Mouse (Mus musculus): Measurements from ENCODE around the gene Best1. TPM values are rescaled to one million over a fixed set of nuclear protein-coding genes. Genes with fewer than 3 reads are reported as not detected.
A peak's percentile ranks its signal among the peaks of the same experiment; 100 is the strongest.

The Best1 gene
- polyA plus RNA-seq, 1 experiment from 2014 or later = 0.17 TPM

GRCm38 (mm10) chr19:10021981-10022380, 20.5 kb upstream of the Best1 start:
- H3K4me1 ChIP-seq = peaks cover 93% of the 10 kb centered on the region
- ATAC-seq = no peak
- WGBS (ENCODE audit: insufficient replicate concordance) = 65% methylated on average over 2 of the region's 2 CpGs
- peak overlapping the region; percentile 53 for H3K27ac ChIP-seq
- no peak overlapping the region for H3K4me3 ChIP-seq
- no peaks in the 10 kb centered on the region for H3K27me3 ChIP-seq (replicated peaks)
- H3K9me3 ChIP-seq (replicated peaks) = no peaks in the 10 kb centered on the region
- H3K4me2 ChIP-seq = peak overlapping the region; percentile 28; the same call in 1 of the 2 replicates
- H3K36me3 ChIP-seq = peaks cover 87% of the 10 kb centered on the region
- peak overlapping the region; percentile 42; the same call in 1 of the 2 replicates for H3K9ac ChIP-seq

- 0 out of 2 replicates have a peak overlapping the region, but pooled peaks have one; percentile 3 for H3K27ac ChIP-seq
- peak overlapping the region; percentile 98 for H3K4me2 ChIP-seq
- H3K4me3 ChIP-seq = peak overlapping the region; percentile 75
- no peak for ATAC-seq
- no peaks in the 10 kb centered on the region for H3K27me3 ChIP-seq (replicated peaks)
- H3K36me3 ChIP-seq = peaks cover 66% of the 10 kb centered on the region
- H3K9ac ChIP-seq = peak overlapping the region; percentile 93
- no peaks in the 10 kb centered on the region for H3K9me3 ChIP-seq (replicated peaks)
- H3K4me1 ChIP-seq = peaks cover 92% of the 10 kb centered on the region
- WGBS (ENCODE audit: insufficient replicate concordance) = 73% methylated on average over 4 of the region's 4 CpGs
These were observed 17.9 kb upstream of the Best1 start for GRCm38 (mm10) chr19:10019214-10019760.

GRCm38 (mm10) chr19:10018527-10018818, 17.0 kb upstream of the Best1 start:
- peaks cover 58% of the 10 kb centered on the region for H3K36me3 ChIP-seq
- 4% methylated on average over 3 of the region's 3 CpGs for WGBS (ENCODE audit: insufficient replicate concordance)
- ATAC-seq = no peak
- no peaks in the 10 kb centered on the region for H3K9me3 ChIP-seq (replicated peaks)
- H3K4me2 ChIP-seq = peak overlapping the region; percentile 98
- peak overlapping the region; percentile 98 for H3K27ac ChIP-seq
- no peaks in the 10 kb centered on the region for H3K27me3 ChIP-seq (replicated peaks)
- H3K9ac ChIP-seq = peak overlapping the region; percentile 93
- H3K4me1 ChIP-seq = peaks cover 92% of the 10 kb centered on the region
- peak overlapping the region; percentile 75 for H3K4me3 ChIP-seq

- ATAC-seq = peak; percentile 85
- Histone ChIP-seq H3K4me2 (peak overlapping the region; percentile 98), H3K9me3 (replicated peaks) (no peaks in the 10 kb centered on the region), H3K9ac (peak overlapping the region; percentile 93), H3K36me3 (peaks cover 52% of the 10 kb centered on the region), H3K4me3 (peak overlapping the region; percentile 75), H3K4me1 (peaks cover 92% of the 10 kb centered on the region), H3K27me3 (replicated peaks) (no peaks in the 10 kb centered on the region), H3K27ac (peak overlapping the region; percentile 98)
- WGBS (ENCODE audit: insufficient replicate concordance) = 5% methylated on average over 44 of the region's 44 CpGs
These were observed 16.4 kb upstream of the Best1 start for GRCm38 (mm10) chr19:10017637-10018526.

GRCm38 (mm10) chr19:10016151-10016550, 14.7 kb upstream of the Best1 start:
- Histone ChIP-seq H3K4me2 (peak overlapping the region; percentile 98), H3K27ac (peak overlapping the region; percentile 98), H3K4me1 (peaks cover 92% of the 10 kb centered on the region), H3K36me3 (peaks cover 35% of the 10 kb centered on the region), H3K9me3 (replicated peaks) (no peaks in the 10 kb centered on the region), H3K27me3 (replicated peaks) (no peaks in the 10 kb centered on the region), H3K9ac (peak overlapping the region; percentile 93), H3K4me3 (peak overlapping the region; percentile 75)
- 43% methylated on average over 4 of the region's 4 CpGs for WGBS (ENCODE audit: insufficient replicate concordance)
- peak; percentile 50 for ATAC-seq

- WGBS (ENCODE audit: insufficient replicate concordance) = 15% methylated on average over 4 of the region's 4 CpGs
- H3K4me2 ChIP-seq = peak overlapping the region; percentile 98
- peak overlapping the region; percentile 98 for H3K27ac ChIP-seq
- H3K36me3 ChIP-seq = peaks cover 28% of the 10 kb centered on the region
- peaks cover 92% of the 10 kb centered on the region for H3K4me1 ChIP-seq
- H3K9ac ChIP-seq = peak overlapping the region; percentile 93
- no peaks in the 10 kb centered on the region for H3K9me3 ChIP-seq (replicated peaks)
- no peaks in the 10 kb centered on the region for H3K27me3 ChIP-seq (replicated peaks)
- no peak for ATAC-seq
- H3K4me3 ChIP-seq = peak overlapping the region; percentile 75
These were observed 14.0 kb upstream of the Best1 start for GRCm38 (mm10) chr19:10015442-10015841.

- 15% methylated on average over 13 of the region's 13 CpGs for WGBS (ENCODE audit: insufficient replicate concordance)
- peak; percentile 81 for ATAC-seq
- peak overlapping the region; percentile 98 for H3K4me2 ChIP-seq
These were observed 13.4 kb upstream of the Best1 start for GRCm38 (mm10) chr19:10014824-10015223.

GRCm38 (mm10) chr19:10013913-10014312, 12.5 kb upstream of the Best1 start:
- WGBS (ENCODE audit: insufficient replicate concordance) = 19% methylated on average over 5 of the region's 5 CpGs
- peaks cover 90% of the 10 kb centered on the region for H3K4me1 ChIP-seq
- peaks cover 15% of the 10 kb centered on the region for H3K36me3 ChIP-seq
- H3K4me3 ChIP-seq = peak overlapping the region; percentile 75
- H3K27ac ChIP-seq = peak overlapping the region; percentile 98
- no peaks in the 10 kb centered on the region for H3K9me3 ChIP-seq (replicated peaks)
- ATAC-seq = peak; percentile 52
- peak overlapping the region; percentile 93 for H3K9ac ChIP-seq
- H3K4me2 ChIP-seq = peak overlapping the region; percentile 98
- no peaks in the 10 kb centered on the region for H3K27me3 ChIP-seq (replicated peaks)

More at GRCm38 (mm10) chr19:10014824-10015223, 13.4 kb upstream of the Best1 start:
- H3K4me3 ChIP-seq = peak overlapping the region; percentile 75
- H3K27ac ChIP-seq = peak overlapping the region; percentile 98
- peaks cover 24% of the 10 kb centered on the region for H3K36me3 ChIP-seq
- no peaks in the 10 kb centered on the region for H3K9me3 ChIP-seq (replicated peaks)
- H3K9ac ChIP-seq = peak overlapping the region; percentile 93
- H3K4me1 ChIP-seq = peaks cover 93% of the 10 kb centered on the region
- no peaks in the 10 kb centered on the region for H3K27me3 ChIP-seq (replicated peaks)

GRCm38 (mm10) chr19:10013348-10013747, 11.9 kb upstream of the Best1 start:
- H3K9ac ChIP-seq = peak overlapping the region; percentile 93
- H3K27ac ChIP-seq = peak overlapping the region; percentile 98
- H3K4me3 ChIP-seq = peak overlapping the region; percentile 75
- no peaks in the 10 kb centered on the region for H3K27me3 ChIP-seq (replicated peaks)
- H3K4me1 ChIP-seq = peaks cover 84% of the 10 kb centered on the region
- ATAC-seq = no peak
- WGBS (ENCODE audit: insufficient replicate concordance) = 35% methylated on average over 3 of the region's 3 CpGs
- no peaks in the 10 kb centered on the region for H3K9me3 ChIP-seq (replicated peaks)
- H3K36me3 ChIP-seq = peaks cover 9% of the 10 kb centered on the region
- H3K4me2 ChIP-seq = peak overlapping the region; percentile 98

GRCm38 (mm10) chr19:10012827-10013278, 11.4 kb upstream of the Best1 start:
- Histone ChIP-seq H3K4me1 (peaks cover 82% of the 10 kb centered on the region), H3K4me2 (peak overlapping the region; percentile 98), H3K36me3 (peaks cover 7% of the 10 kb centered on the region), H3K27ac (peak overlapping the region; percentile 98), H3K9me3 (replicated peaks) (no peaks in the 10 kb centered on the region), H3K27me3 (replicated peaks) (no peaks in the 10 kb centered on the region), H3K4me3 (no peak overlapping the region), H3K9ac (peak overlapping the region; percentile 93)
- ATAC-seq = no peak
- WGBS (ENCODE audit: insufficient replicate concordance) = 59% methylated on average over 6 of the region's 6 CpGs

- Histone ChIP-seq H3K4me3 (no peak overlapping the region), H3K36me3 (peaks cover 2% of the 10 kb centered on the region), H3K9me3 (replicated peaks) (no peaks in the 10 kb centered on the region), H3K27ac (no peak overlapping the region), H3K4me1 (peaks cover 67% of the 10 kb centered on the region), H3K27me3 (replicated peaks) (no peaks in the 10 kb centered on the region), H3K9ac (no peak overlapping the region), H3K4me2 (no peak overlapping the region)
- WGBS (ENCODE audit: insufficient replicate concordance) = 88% methylated on average over 1 of the region's 1 CpGs
- no peak for ATAC-seq
These were observed 10.0 kb upstream of the Best1 start for GRCm38 (mm10) chr19:10011408-10011807.

- 89% methylated on average over 1 of the region's 1 CpGs for WGBS (ENCODE audit: insufficient replicate concordance)
These were observed 2.3 kb upstream of the Best1 start for GRCm38 (mm10) chr19:10003696-10004095.

More at GRCm38 (mm10) chr19:10003696-10004095, 2.3 kb upstream of the Best1 start:
- ATAC-seq = no peak
- 0 out of 2 replicates have a peak, but pooled peaks cover 9% of the 10 kb centered on the region for H3K27me3 ChIP-seq (replicated peaks)
- no peak overlapping the region for H3K4me2 ChIP-seq
- no peak overlapping the region for H3K4me3 ChIP-seq
- no peaks in the 10 kb centered on the region for H3K36me3 ChIP-seq
- no peak overlapping the region for H3K9ac ChIP-seq
- 0 out of 2 replicates have a peak, but pooled peaks cover 4% of the 10 kb centered on the region for H3K4me1 ChIP-seq
- 0 out of 2 replicates have a peak, but pooled peaks cover 5% of the 10 kb centered on the region for H3K9me3 ChIP-seq (replicated peaks)
- no peak overlapping the region for H3K27ac ChIP-seq

All from liver, embryonic 12.5 days (tissue).